Mouse (Mus musculus): ENCODE measurements at regions not wholly inside any gene's neighbourhood (a gene's known extent, or its start where the extent isn't known, plus 50 kb on each side); places are given as distances from the start of the nearest gene placed in this dataset.

- no peak for DNase-seq (ENCODE audit: low read depth)
Observed at GRCm38 (mm10) chr6:127835666-127836065, 51.7 kb upstream of the Tspan11 start.

GRCm38 (mm10) chr6:127828344-127828743 lies 59.0 kb upstream of the Tspan11 start:
- DNase-seq (ENCODE audit: low read depth) = no peak

GRCm38 (mm10) chr6:127825503-127825902 lies 56.2 kb upstream of the Prmt8 start:
- peak; percentile 5 for DNase-seq (ENCODE audit: low read depth)

- DNase-seq (ENCODE audit: low read depth) = no peak
Observed at GRCm38 (mm10) chr6:127823718-127824117, 54.4 kb upstream of the Prmt8 start.

- DNase-seq (ENCODE audit: low read depth) = no peak
Observed at GRCm38 (mm10) chr6:127820523-127820922, 51.3 kb upstream of the Prmt8 start.

Measured in induced T-regulatory cell, adult 2 months (primary cell).